In genomic region chr7:12774606-12775005, GRCm38 (mm10) we compare ENCODE assay signal across 8 mouse cellular contexts. TPM values are rescaled to one million over a fixed set of nuclear protein-coding genes. Genes with fewer than 3 reads are reported as not detected.
DNase-seq lines count a peak whose midpoint lies in the region; ATAC-seq lines count a peak whose summit lies in the region.
"Had no signal": no experiment of that assay in that cellular context is flagged by ENCODE, and none has a peak within 500 bp of the region (broad histone marks: within the 10 kb centered on the region; RNA-seq: fewer than 3 reads in every experiment).

No protein-coding gene starts in this region.

- no peak overlapping the region for H3K4me2 ChIP-seq in kidney, embryonic 14.5 days (replicated peaks; ENCODE audit: low read depth, low read length)
- no peak overlapping the region for H3K4me2 ChIP-seq in intestine, embryonic 16.5 days (ENCODE audit: low read depth, low read length)
- H3K4me2 ChIP-seq: limb, embryonic 15.5 days had no signal

- no peaks in the 10 kb centered on the region for H3K27me3 ChIP-seq in kidney, embryonic 14.5 days (ENCODE audit: control insufficient read depth, insufficient read depth, low read length)
- H3K27me3 ChIP-seq in intestine, embryonic 16.5 days (replicated peaks; ENCODE audit: control insufficient read depth, insufficient read depth, low read length), result no peaks in the 10 kb centered on the region
- H3K27me3 ChIP-seq: limb, embryonic 15.5 days had no signal

- H3K4me1 ChIP-seq in kidney, embryonic 14.5 days (ENCODE audit: control insufficient read depth, insufficient read depth, low read length), result no peaks in the 10 kb centered on the region
- no peaks in the 10 kb centered on the region for H3K4me1 ChIP-seq in intestine, embryonic 16.5 days (ENCODE audit: control insufficient read depth, insufficient read depth, low read length)

- no peaks in the 10 kb centered on the region for H3K9me3 ChIP-seq in kidney, embryonic 14.5 days (ENCODE audit: control insufficient read depth, low read length)
- no peaks in the 10 kb centered on the region for H3K9me3 ChIP-seq in intestine, embryonic 16.5 days (ENCODE audit: control insufficient read depth, low read length)
- H3K9me3 ChIP-seq: limb, embryonic 15.5 days had no signal

- ATAC-seq in kidney, embryonic 14.5 days (ENCODE audit: low FRiP score, low TSS enrichment), result no peak
- ATAC-seq in intestine, embryonic 16.5 days, result no peak
- no peak for ATAC-seq in megakaryocyte progenitor cell, adult 5-6 weeks (replicated peaks; ENCODE audit: poor library complexity)

- 100% methylated on average over 1 of the region's 1 CpGs for WGBS in kidney, embryonic 14.5 days
- WGBS in intestine, embryonic 16.5 days, result 97% methylated on average over 1 of the region's 1 CpGs

- no peak overlapping the region for H3K4me3 ChIP-seq in kidney, embryonic 14.5 days (ENCODE audit: low read length)
- H3K4me3 ChIP-seq in intestine, embryonic 16.5 days (ENCODE audit: low read length), result no peak overlapping the region
- H3K4me3 ChIP-seq: limb, embryonic 15.5 days had no signal

- H3K9ac ChIP-seq in kidney, embryonic 14.5 days (ENCODE audit: low read depth, low read length), result no peak overlapping the region
- no peak overlapping the region for H3K9ac ChIP-seq in intestine, embryonic 16.5 days (ENCODE audit: low read depth, low read length)
- H3K9ac ChIP-seq: limb, embryonic 15.5 days had no signal

- intact Hi-C loops in heart, postnatal 25 days (cut with DNase I), result no loop called here

- peak; percentile 89 for DNase-seq in kidney, adult 9 months
- DNase-seq in cerebellum, adult 9-10 months, result peak; percentile 99
- DNase-seq in heart, postnatal 25 days (ENCODE audit: low spot score), result peak; percentile 9
- peak; percentile 63 for DNase-seq in right cerebral cortex, postnatal 25 days

- peaks cover 16% of the 10 kb centered on the region for H3K36me3 ChIP-seq in kidney, embryonic 14.5 days (ENCODE audit: control insufficient read depth, insufficient read depth, low read length)
- no peaks in the 10 kb centered on the region for H3K36me3 ChIP-seq in intestine, embryonic 16.5 days (ENCODE audit: control insufficient read depth, insufficient read depth, low read length)

- no peak overlapping the region for H3K27ac ChIP-seq in kidney, embryonic 14.5 days (ENCODE audit: low read depth, low read length)
- no peak overlapping the region for H3K27ac ChIP-seq in intestine, embryonic 16.5 days (ENCODE audit: low read length)
- H3K27ac ChIP-seq: limb, embryonic 15.5 days had no signal

RNA-seq across cellular contexts. Expression of gene Zscan18, which starts 28.8 kb away (rescaled TPM):
- polyA plus RNA-seq in kidney, embryonic 14.5 days (2014; fragmentation: Nextera tagmentation; extraction: Ambion mirVana), result 6.1 and 9.3 TPM in 2 replicates
- under 1 TPM; 0.48 to 0.91 TPM for total RNA-seq in heart, postnatal 25 days (2021)
- 3.4 and 4.0 TPM in 2 replicates for polyA plus RNA-seq in intestine, embryonic 16.5 days (2015; fragmentation: Nextera tagmentation; extraction: Ambion mirVana)
- total RNA-seq in megakaryocyte progenitor cell, adult 5-6 weeks (2015), result 0.95 and 2.0 TPM in 2 replicates
- 1.1 and 1.7 TPM in 2 replicates for total RNA-seq in megakaryocyte progenitor cell, adult 5-6 weeks (2017)

RNA-seq across cellular contexts. Expression of gene Vmn2r56, which starts 39.8 kb away (rescaled TPM):
- polyA plus RNA-seq in kidney, embryonic 14.5 days (2014; fragmentation: Nextera tagmentation; extraction: Ambion mirVana), result not detected in 2 replicates
- not detected for total RNA-seq in heart, postnatal 25 days (2021)
- polyA plus RNA-seq in intestine, embryonic 16.5 days (2015; fragmentation: Nextera tagmentation; extraction: Ambion mirVana), result not detected in 2 replicates
- not detected in 2 replicates for total RNA-seq in megakaryocyte progenitor cell, adult 5-6 weeks (2015)
- not detected in 2 replicates for total RNA-seq in megakaryocyte progenitor cell, adult 5-6 weeks (2017)
- polyA plus RNA-seq: limb, embryonic 15.5 days had no signal

RNA-seq across cellular contexts. Expression of gene Zfp329, which starts 44.1 kb away (rescaled TPM):
- 18.5 and 19.8 TPM in 2 replicates for polyA plus RNA-seq in kidney, embryonic 14.5 days (2014; fragmentation: Nextera tagmentation; extraction: Ambion mirVana)
- total RNA-seq in heart, postnatal 25 days (2021), result 1 to 10 TPM; 6.6 to 7.1 TPM
- polyA plus RNA-seq in intestine, embryonic 16.5 days (2015; fragmentation: Nextera tagmentation; extraction: Ambion mirVana), result 8.4 and 8.8 TPM in 2 replicates
- 6.5 and 7.5 TPM in 2 replicates for total RNA-seq in megakaryocyte progenitor cell, adult 5-6 weeks (2015)
- 6.2 and 7.8 TPM in 2 replicates for total RNA-seq in megakaryocyte progenitor cell, adult 5-6 weeks (2017)

RNA-seq across cellular contexts. Expression of gene Zfp110, which starts 60.0 kb away (rescaled TPM):
- 20.9 and 33.2 TPM in 2 replicates for polyA plus RNA-seq in kidney, embryonic 14.5 days (2014; fragmentation: Nextera tagmentation; extraction: Ambion mirVana)
- total RNA-seq in heart, postnatal 25 days (2021), result 10 to 100 TPM; 14.1 to 16.3 TPM
- polyA plus RNA-seq in intestine, embryonic 16.5 days (2015; fragmentation: Nextera tagmentation; extraction: Ambion mirVana), result 27.1 and 27.7 TPM in 2 replicates
- 26.4 and 30.9 TPM in 2 replicates for total RNA-seq in megakaryocyte progenitor cell, adult 5-6 weeks (2015)
- 31.2 and 36.8 TPM in 2 replicates for total RNA-seq in megakaryocyte progenitor cell, adult 5-6 weeks (2017)

Comparison
In these comparisons a context has a peak if more than half of its experiments do, and no peak if none do; other contexts are left out.
1. DNase-seq: peak in every context shown above with its lines; median percentile 99 in cerebellum, adult 9-10 months; 89 in kidney, adult 9 months; 63 in right cerebral cortex, postnatal 25 days; 9 in heart, postnatal 25 days.